8 mouse cellular contexts compared by ENCODE assay signal in genomic region chr7:43282859-43283595, GRCm38 (mm10). TPM values are rescaled to one million over a fixed set of nuclear protein-coding genes. Genes with fewer than 3 reads are reported as not detected.
DNase-seq lines count a peak whose midpoint lies in the region; ATAC-seq and TF ChIP-seq lines count a peak whose summit lies in the region.

No protein-coding gene starts in this region.

- H3K4me3 ChIP-seq in left cerebral cortex, adult 2 months: peak overlapping the region; percentile 73

- peak overlapping the region; percentile 84 for H3K27ac ChIP-seq in left cerebral cortex, adult 2 months

- ATAC-seq in common myeloid progenitor, adult 5-6 weeks (replicated peaks; ENCODE audit: low read depth, poor library complexity, severe bottlenecking): peak; percentile 89
- peak; percentile 95 for ATAC-seq in megakaryocyte, adult 5-6 weeks (ENCODE audit: poor library complexity, severe bottlenecking)

- intact Hi-C loops in left cerebral cortex, adult 2 months (cut with DNase I): loop anchor here (1.0 to 10.0 kb wide), 4 partner anchors 50 to 392 kb away; partner anchors contain the start of gene Ctu1

- peak; percentile 100 for TF ChIP-seq CTCF in left cerebral cortex, adult 2 months (IDR thresholded peaks at IDR 0.05)

- peak; percentile 70 for DNase-seq in adipocyte (ENCODE audit: low spot score)
- peak; percentile 69 to 75 for DNase-seq in gastrocnemius, adult 8-10 months (ENCODE audit: low spot score in 2 of 2)
- peak; percentile 44 for DNase-seq in hindlimb bud, embryonic 11.5 days (ENCODE audit: extremely low spot score, low read depth, low spot score)
- DNase-seq in left cerebral cortex, adult 2 months (ENCODE audit: extremely low spot score in 1 of 2, low spot score in 2 of 2): peak; percentile 82 to 91
- peak; percentile 85 to 87 for DNase-seq in right cerebral cortex, postnatal 10 days (ENCODE audit: low spot score in 2 of 2)
- DNase-seq in urinary bladder, postnatal 14 days (ENCODE audit: low spot score): peak; percentile 74

RNA-seq across cellular contexts. Expression of gene Zfp715, which starts 30.1 kb away (rescaled TPM):
- 20.1 and 36.6 TPM in 2 replicates for total RNA-seq in common myeloid progenitor, adult 5-6 weeks (2017)
- total RNA-seq in gastrocnemius, adult 8-10 months (2022): 10 to 100 TPM in 2 of 4 experiments, 1 to 10 TPM in 2; 9.9 to 11.7 (median 10.6) TPM
- 10 to 100 TPM; 21.6 to 23.6 TPM for total RNA-seq in left cerebral cortex, adult 2 months (2021)
- total RNA-seq in megakaryocyte, adult 5-6 weeks (2015): 19.6 and 23.7 TPM in 2 replicates
- total RNA-seq in megakaryocyte, adult 5-6 weeks (2017): 15.9 and 23.5 TPM in 2 replicates

Comparison
In these comparisons a context has a peak if more than half of its experiments do, and no peak if none do; other contexts are left out.
1. Peak in every context shown above with its lines: DNase-seq, ATAC-seq, H3K4me3 ChIP-seq and H3K27ac ChIP-seq.